Mouse (Mus musculus): Measurements from ENCODE around the gene Haghl.
"Not testable (repeated sequence)": the region's sequence is repeated elsewhere in the genome, so short reads cannot be mapped to it uniquely, and the experiment has no call there.

The Haghl gene

GRCm38 (mm10) chr17:25818851-25819780 lies 33.6 kb upstream of the Haghl start:
- no peak for DNase-seq (ENCODE audit: low spot score in 2 of 2)

DNA sequence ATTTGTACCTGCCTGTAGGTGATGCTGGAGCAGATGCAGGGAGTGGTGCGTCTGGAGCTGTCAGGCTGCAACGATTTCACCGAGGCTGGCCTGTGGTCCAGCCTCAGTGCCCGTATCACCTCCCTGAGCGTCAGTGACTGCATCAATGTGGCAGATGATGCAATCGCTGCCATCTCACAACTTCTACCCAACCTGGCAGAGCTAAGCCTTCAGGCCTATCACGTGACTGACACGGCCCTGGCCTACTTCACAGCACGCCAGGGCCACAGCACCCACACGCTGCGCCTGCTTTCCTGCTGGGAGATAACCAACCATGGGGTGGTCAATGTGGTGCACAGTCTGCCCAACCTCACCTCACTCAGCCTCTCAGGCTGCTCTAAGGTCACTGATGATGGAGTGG lies 32.2 kb upstream of the Haghl start:
- DNase-seq (ENCODE audit: low spot score in 2 of 2), result no peak

DNA sequence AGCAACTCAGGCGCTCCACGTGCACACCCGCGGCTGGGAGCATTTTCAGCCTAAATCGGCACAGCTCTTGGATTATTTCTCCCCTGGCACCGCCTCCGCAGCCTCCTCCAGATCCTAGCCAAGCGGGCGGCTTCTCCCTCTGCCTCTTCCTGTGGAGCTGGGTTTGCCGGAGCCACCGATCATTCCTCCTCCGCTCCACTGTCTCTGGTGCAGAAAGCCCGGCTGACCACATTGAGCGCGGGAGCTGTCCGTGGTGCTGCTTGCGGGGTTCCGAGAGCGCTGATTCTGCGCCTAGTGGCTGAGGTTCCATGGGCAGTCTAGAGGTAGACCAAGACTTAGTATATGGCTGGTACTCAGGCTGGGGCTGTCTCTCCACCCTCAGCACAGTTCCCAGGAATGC lies 28.0 kb upstream of the Haghl start:
- peak; percentile 88 to 90 for DNase-seq (ENCODE audit: low spot score in 2 of 2)

- DNase-seq (ENCODE audit: low spot score in 2 of 2), result no peak
Measured at GRCm38 (mm10) chr17:25810890-25811289, 25.4 kb upstream of the Haghl start.

DNA sequence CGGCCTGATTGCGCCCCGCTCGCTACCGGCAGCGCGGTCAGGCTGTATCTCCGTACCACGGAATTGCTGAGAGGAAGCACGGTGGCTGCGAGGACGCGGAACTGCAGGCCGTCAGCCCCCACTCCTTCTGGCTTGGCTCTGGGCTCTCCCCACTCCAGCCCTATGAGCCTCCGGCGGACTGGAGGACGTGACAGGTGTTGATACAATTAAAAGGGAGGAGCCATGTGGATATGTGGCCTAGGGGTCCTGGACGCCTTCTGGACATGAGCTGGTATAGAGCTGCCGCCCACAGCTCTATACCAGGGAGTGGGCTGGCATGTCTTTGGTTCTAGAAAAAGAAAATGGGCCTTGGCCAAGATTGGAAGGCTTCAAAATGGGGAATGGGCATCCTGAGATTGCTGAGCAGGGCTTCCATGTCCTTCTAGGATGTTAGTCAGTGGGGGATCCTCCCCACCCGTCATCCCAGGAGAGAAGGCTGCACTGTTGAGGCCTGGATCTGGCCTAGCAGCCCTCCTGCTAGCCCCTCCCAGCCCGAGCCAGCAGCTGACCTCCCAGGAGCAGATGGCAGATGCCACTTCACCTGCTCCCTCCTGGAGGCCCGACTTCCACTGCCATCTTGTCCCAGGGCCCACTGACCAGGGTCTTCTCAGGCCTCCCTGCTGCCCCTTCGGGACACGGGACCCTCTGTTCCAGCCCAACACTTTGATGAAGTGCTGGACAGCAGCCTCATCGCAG lies 24.3 kb upstream of the Haghl start:
- peak; percentile 45 to 53 for DNase-seq (ENCODE audit: low spot score in 2 of 2)

DNA sequence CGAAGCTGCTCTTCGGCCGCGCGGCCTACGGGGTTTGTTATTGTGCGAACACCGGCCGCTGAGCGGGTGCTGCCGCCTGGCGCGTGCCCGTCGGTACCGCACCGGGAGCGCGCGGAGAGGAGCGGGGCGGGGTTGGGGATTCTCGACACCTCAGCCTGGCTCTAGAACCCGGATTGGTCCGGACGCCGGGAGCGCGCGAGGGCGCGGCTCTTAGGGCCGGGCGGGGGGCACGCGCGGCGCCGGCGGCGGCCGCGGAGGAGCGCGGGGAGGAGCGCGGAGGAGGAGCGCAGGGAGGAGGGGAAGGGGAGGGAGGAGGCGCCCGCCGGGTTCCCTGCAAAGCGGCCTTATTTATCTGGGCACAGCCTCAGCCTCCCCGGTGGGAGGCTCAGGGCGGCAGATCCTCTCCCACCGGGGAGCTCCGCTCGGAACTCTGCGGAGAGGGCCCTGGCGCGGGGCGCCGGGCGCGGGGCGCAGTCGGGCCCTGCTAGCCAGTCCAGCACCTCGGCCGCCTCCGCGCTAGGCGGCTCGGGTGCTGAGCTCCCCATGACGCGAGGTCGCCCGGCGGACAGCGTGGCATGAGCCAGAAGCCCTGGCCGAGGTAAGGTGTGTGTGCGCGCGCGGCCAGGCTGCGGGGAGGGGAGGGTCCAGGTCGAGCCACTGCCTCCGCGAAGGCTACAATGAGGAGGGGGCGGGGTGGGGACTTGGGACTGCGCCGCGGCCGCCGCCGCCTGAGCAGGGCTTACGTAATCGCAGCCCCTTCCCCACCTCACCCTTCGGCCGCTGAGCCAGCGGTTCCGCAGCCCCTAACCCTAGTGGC lies 23.5 kb upstream of the Haghl start, which contains the start of gene Fbxl16:
Fbxl16 (plus strand) TSS at position 297 of the 817 bp plus-strand sequence.
- DNase-seq (ENCODE audit: low spot score in 2 of 2), result peak; percentile 90 to 92

DNA sequence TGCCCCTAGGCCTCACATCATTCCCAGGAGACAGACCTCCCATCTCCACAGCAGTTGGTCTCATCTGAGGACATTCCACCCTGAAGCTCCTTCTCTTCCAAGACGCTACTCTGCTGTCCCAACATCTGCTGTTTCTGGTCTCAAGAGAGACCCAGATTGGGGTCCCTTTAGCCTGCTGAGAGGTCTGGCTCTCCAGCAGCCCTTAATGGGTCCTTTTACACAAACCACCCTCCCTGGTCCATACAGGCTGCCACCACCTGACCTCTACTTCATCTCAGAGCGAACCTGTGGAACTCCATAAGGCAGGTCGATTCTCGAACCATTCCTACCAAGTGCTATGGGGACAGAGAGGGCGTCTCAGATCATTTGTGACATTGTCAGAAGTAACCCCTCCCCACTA lies 22.6 kb upstream of the Haghl start:
- DNase-seq (ENCODE audit: low spot score in 2 of 2), result no peak

- not testable (repeated sequence) for DNase-seq (ENCODE audit: low spot score in 2 of 2)
Measured at GRCm38 (mm10) chr17:25807452-25807851, 22.0 kb upstream of the Haghl start.

GRCm38 (mm10) chr17:25806507-25806906 lies 21.0 kb upstream of the Haghl start:
- DNase-seq (ENCODE audit: low spot score in 2 of 2), result no peak

DNA sequence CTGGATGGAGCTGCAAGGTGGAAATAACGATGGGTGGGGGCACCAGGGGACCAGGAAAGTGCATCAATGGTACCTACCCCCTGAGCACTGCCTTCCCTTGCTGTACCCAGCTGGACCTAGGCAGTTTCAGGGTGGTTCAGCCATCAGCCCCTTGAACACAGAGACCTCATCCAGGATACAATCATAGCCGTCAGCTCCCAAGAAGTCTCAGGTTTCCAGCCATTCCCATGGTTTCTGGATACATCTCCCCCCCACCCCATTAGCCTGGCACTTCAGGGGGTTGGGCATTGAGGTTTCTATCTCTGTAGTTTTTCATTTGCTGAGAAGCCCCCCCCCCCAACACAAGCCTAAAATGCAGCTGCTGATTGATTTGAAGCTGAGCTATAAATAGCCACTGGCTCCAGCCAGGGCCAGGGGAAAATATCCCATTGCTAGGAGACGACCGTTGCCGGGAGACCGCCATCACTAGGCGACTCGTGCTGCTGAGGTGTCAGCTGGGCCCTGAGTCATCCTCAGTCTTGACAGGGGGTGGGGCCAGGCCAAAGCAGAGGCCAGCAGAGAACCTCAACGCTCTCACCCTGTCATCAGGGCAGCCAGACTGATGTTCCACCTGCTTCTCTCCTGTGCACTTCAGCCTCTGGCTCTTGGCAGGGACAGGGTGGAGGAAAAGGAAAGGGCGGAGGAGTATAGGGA lies 17.5 kb upstream of the Haghl start:
- DNase-seq (ENCODE audit: low spot score in 2 of 2), result peak; percentile 79 to 88

- DNase-seq (ENCODE audit: low spot score in 2 of 2), result peak in 1 of 2 experiments; percentile 84
Measured at GRCm38 (mm10) chr17:25801029-25801428, 15.6 kb upstream of the Haghl start.

DNA sequence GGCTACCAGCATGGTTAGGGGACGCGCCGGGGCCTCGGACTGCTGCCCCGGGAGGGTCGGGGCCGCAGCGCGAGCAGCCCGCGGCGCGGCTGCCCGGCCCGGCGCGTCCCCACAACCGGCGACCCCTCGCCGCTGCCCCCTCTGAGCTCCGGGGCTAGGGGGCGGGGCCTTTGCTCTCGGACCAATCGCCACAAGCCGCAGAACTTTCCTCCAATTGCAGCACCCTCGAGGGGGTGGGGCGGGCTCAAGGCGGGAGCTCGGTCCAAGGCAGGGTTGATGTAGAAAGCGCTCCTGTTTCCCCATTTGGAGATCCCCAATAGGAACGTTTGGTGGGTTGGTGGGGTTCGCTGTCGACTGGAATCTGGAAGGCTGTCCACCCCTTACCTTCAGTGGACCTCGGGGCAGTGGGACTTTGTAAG lies 11.5 kb upstream of the Haghl start, which contains the start of gene Metrn:
Metrn (minus strand) TSS at position 186 of the 419 bp plus-strand sequence.
- DNase-seq (ENCODE audit: low spot score in 2 of 2), result peak in 1 of 2 experiments; percentile 67

GRCm38 (mm10) chr17:25796211-25796771 lies 10.8 kb upstream of the Haghl start:
- no peak for DNase-seq (ENCODE audit: low spot score in 2 of 2)

GRCm38 (mm10) chr17:25795609-25796092 lies 10.2 kb upstream of the Haghl start, which contains the start of gene AC134908.4:
Gene AC134908.4 (minus strand): TSS chr17:25795659.
- peak in 1 of 2 experiments; percentile 63 for DNase-seq (ENCODE audit: low spot score in 2 of 2)

GRCm38 (mm10) chr17:25794998-25795397 lies 9.5 kb upstream of the Haghl start:
- no peak for DNase-seq (ENCODE audit: low spot score in 2 of 2)

DNA sequence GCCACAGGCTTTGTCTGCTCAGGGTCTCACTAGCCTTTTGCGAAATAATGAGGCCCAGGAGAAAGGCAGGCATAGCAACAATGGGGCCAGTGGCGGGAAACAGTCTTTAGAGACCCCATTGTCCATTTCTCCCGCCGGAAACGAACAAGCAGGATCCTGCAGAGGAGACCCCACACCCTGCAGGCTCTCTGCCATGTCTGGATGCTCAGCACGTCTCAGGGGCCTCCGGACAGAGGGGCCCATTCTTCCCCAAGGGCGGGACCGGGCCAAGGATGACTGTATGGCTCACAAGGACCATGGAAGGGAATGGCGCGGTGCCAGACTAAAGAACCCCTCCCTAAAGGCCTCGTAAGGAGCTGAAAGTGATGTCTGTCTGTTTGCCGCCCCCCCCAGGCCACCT lies 8.7 kb upstream of the Haghl start:
- DNase-seq (ENCODE audit: low spot score in 2 of 2), result no peak

DNA sequence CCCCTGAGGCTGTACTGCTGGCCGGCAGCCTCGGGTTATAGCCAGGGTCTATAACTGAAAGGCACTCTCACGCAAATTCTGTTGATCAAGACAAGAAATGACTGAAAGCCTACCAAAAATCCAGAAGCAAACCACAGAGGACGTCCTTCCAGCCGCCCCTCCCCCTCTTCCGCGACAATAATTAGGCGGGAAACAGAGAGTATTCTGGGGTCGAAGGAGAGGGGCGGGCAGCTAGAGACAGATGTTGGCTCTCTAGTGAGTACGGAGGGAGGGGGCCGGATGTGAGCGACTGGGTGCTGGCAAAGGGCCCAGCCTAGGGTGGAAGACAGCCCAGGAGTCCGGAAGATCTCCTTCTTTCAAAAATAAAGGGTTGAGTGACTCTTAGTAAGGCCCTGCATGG lies 7.1 kb upstream of the Haghl start, which contains the start of gene Fam173a:
Fam173a (minus strand) TSS at position 287 of the 400 bp plus-strand sequence.
- DNase-seq (ENCODE audit: low spot score in 2 of 2), result peak in 1 of 2 experiments; percentile 73

DNA sequence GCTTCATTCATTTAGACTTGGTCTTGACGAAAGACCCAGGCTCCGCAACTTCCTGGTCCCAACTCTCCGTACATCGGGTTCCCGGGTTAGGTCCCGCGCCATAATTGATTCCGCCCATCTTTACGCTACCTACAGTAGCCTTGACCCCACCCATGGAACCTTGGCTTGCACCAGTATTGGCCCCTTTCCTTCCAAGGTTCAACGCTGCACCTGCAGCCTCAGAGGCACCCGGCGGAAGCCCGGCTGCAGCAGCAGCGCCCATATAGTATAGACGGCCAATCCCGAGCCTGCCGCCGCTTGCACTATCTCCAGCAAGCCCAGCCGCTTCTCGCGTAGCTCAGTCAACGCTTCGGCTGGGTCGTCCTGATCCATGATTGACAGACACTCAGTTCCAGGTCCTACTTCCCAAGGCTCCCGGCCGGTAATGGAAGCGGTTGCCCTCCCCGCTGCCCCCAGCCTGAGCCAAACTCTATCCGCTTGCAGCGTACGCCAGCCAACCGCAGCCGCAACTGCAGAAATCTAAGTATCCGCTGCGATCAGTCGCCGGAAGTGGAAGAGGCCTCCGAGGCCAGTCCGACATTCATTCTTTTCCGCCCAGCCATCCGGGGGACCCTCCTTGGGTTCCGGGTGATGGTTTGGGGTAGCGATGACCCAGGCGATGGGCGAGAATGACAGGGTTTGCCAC lies 6.5 kb upstream of the Haghl start:
- DNase-seq (ENCODE audit: low spot score in 2 of 2), result peak; percentile 87 to 88

GRCm38 (mm10) chr17:25791320-25791842 lies 5.9 kb upstream of the Haghl start:
- no peak for DNase-seq (ENCODE audit: low spot score in 2 of 2)
